In genomic region chr11:103814808-103815207, GRCm38 (mm10) we compare ENCODE assay signal across 19 mouse cellular contexts. TPM values are rescaled to one million over a fixed set of nuclear protein-coding genes. Genes with fewer than 3 reads are reported as not detected.
DNase-seq lines count a peak whose midpoint lies in the region; ATAC-seq lines count a peak whose summit lies in the region.
"Had no signal": no experiment of that assay in that cellular context is flagged by ENCODE, and none has a peak within 500 bp of the region (broad histone marks: within the 10 kb centered on the region; RNA-seq: fewer than 3 reads in every experiment).

No protein-coding gene starts in this region.

- peak overlapping the region; percentile 64 for H3K27ac ChIP-seq in midbrain, embryonic 10.5 days (replicated peaks)
- no peak overlapping the region for H3K27ac ChIP-seq in midbrain, embryonic 16.5 days (ENCODE audit: low read length)
- H3K27ac ChIP-seq in intestine, embryonic 15.5 days: peak overlapping the region; percentile 32; the same call in 1 of the 2 replicates
- H3K27ac ChIP-seq: embryonic facial prominence, embryonic 12.5 days; forebrain, embryonic 15.5 days; heart, adult 2 months; heart, embryonic 15.5 days; hindbrain, embryonic 14.5 days had no signal

- H3K9ac ChIP-seq in midbrain, embryonic 16.5 days (ENCODE audit: low read depth, low read length): no peak overlapping the region
- no peak overlapping the region for H3K9ac ChIP-seq in intestine, embryonic 15.5 days
- H3K9ac ChIP-seq: embryonic facial prominence, embryonic 12.5 days; forebrain, embryonic 15.5 days; heart, embryonic 15.5 days; hindbrain, embryonic 14.5 days had no signal

- H3K9me3 ChIP-seq in midbrain, embryonic 10.5 days (replicated peaks): no peaks in the 10 kb centered on the region
- no peaks in the 10 kb centered on the region for H3K9me3 ChIP-seq in midbrain, embryonic 16.5 days (replicated peaks; ENCODE audit: control insufficient read depth, low read length, poor library complexity, severe bottlenecking)
- no peaks in the 10 kb centered on the region for H3K9me3 ChIP-seq in intestine, embryonic 15.5 days
- H3K9me3 ChIP-seq: embryonic facial prominence, embryonic 12.5 days; forebrain, embryonic 15.5 days; heart, embryonic 15.5 days; hindbrain, embryonic 10.5 days had no signal

- H3K36me3 ChIP-seq in midbrain, embryonic 10.5 days: peaks cover 83% of the 10 kb centered on the region
- 0 out of 2 replicates have a peak, but pooled peaks cover 2% of the 10 kb centered on the region for H3K36me3 ChIP-seq in midbrain, embryonic 16.5 days (ENCODE audit: control insufficient read depth, insufficient read depth, low read length)
- H3K36me3 ChIP-seq in intestine, embryonic 15.5 days: no peaks in the 10 kb centered on the region
- H3K36me3 ChIP-seq: embryonic facial prominence, embryonic 12.5 days; forebrain, embryonic 15.5 days; heart, embryonic 15.5 days had no signal

- no peak for ATAC-seq in midbrain, embryonic 16.5 days
- ATAC-seq in intestine, embryonic 15.5 days: peak; percentile 93
- ATAC-seq: forebrain, embryonic 15.5 days had no signal

- no peak overlapping the region for H3K4me3 ChIP-seq in midbrain, embryonic 10.5 days
- H3K4me3 ChIP-seq in midbrain, embryonic 16.5 days (ENCODE audit: low read depth, low read length): no peak overlapping the region
- H3K4me3 ChIP-seq in intestine, embryonic 15.5 days (replicated peaks): no peak overlapping the region
- H3K4me3 ChIP-seq: embryonic facial prominence, embryonic 12.5 days; forebrain, embryonic 15.5 days; heart, adult 2 months; heart, embryonic 15.5 days; hindbrain, embryonic 10.5 days had no signal

- H3K27me3 ChIP-seq in midbrain, embryonic 10.5 days (ENCODE audit: low read depth, poor library complexity, severe bottlenecking): peaks cover 50% of the 10 kb centered on the region
- peaks cover 2% of the 10 kb centered on the region; the same call in 1 of the 2 replicates for H3K27me3 ChIP-seq in midbrain, embryonic 16.5 days (ENCODE audit: control insufficient read depth, insufficient read depth, low read depth, low read length)
- peaks cover 27% of the 10 kb centered on the region for H3K27me3 ChIP-seq in intestine, embryonic 15.5 days (replicated peaks)

- no peak overlapping the region for H3K4me2 ChIP-seq in midbrain, embryonic 16.5 days (ENCODE audit: low read length)
- H3K4me2 ChIP-seq in intestine, embryonic 15.5 days (replicated peaks): no peak overlapping the region
- H3K4me2 ChIP-seq: embryonic facial prominence, embryonic 12.5 days; forebrain, embryonic 15.5 days; heart, embryonic 11.5 days; heart, embryonic 15.5 days; hindbrain, embryonic 14.5 days had no signal

- H3K4me1 ChIP-seq in midbrain, embryonic 10.5 days: peaks cover 44% of the 10 kb centered on the region
- H3K4me1 ChIP-seq in midbrain, embryonic 16.5 days (ENCODE audit: control insufficient read depth, insufficient read depth, low read length): peaks cover 15% of the 10 kb centered on the region
- peaks cover 9% of the 10 kb centered on the region; the same call in 1 of the 2 replicates for H3K4me1 ChIP-seq in intestine, embryonic 15.5 days (replicated peaks)

- 47% methylated on average over 3 of the region's 3 CpGs for WGBS in midbrain, embryonic 10.5 days
- WGBS in midbrain, embryonic 16.5 days: 44% methylated on average over 3 of the region's 3 CpGs
- 22% methylated on average over 3 of the region's 3 CpGs for WGBS in intestine, embryonic 15.5 days

- no peak for DNase-seq in midbrain, embryonic 10.5 days (ENCODE audit: low spot score)
- peak; percentile 0 for DNase-seq in MEL-GATA-1-ER (ENCODE audit: extremely low read depth, low read depth)
- peak; percentile 64 for DNase-seq in yolk sac, embryonic 10.5 days (ENCODE audit: low spot score)
- DNase-seq in thymus, adult 18-20 months: no peak
- no peak for DNase-seq in cerebellum, postnatal 25 days
- DNase-seq: adrenal gland, postnatal 10 days; cerebellum, adult 11-12 months; cerebellum, adult 9-10 months; gastrocnemius, postnatal 10 days; heart, adult 2 months; heart, postnatal 14 days had no signal

RNA-seq across cellular contexts. Expression of gene Wnt3, which starts 40.9 kb away (rescaled TPM):
- polyA plus RNA-seq in midbrain, embryonic 10.5 days (2016; fragmentation: Nextera tagmentation; extraction: Ambion mirVana): 9.8 and 10.8 TPM in 2 replicates
- 18.8 and 21.2 TPM in 2 replicates for polyA plus RNA-seq in midbrain, embryonic 16.5 days (2015; fragmentation: Nextera tagmentation; extraction: Ambion mirVana)
- polyA plus RNA-seq in intestine, embryonic 15.5 days (2015; fragmentation: Nextera tagmentation; extraction: Ambion mirVana): 0.31 and 0.49 TPM in 2 replicates
- polyA plus RNA-seq: heart, adult 2 months had no signal

Comparison
In these comparisons a context has a peak if more than half of its experiments do, and no peak if none do; other contexts are left out.
1. DNase-seq: peak in MEL-GATA-1-ER (single experiment) and yolk sac, embryonic 10.5 days (single experiment); none in midbrain, embryonic 10.5 days (single experiment), thymus, adult 18-20 months (0 of 2) and cerebellum, postnatal 25 days (0 of 2).